Mouse (Mus musculus): ENCODE measurements around the gene Ccnd3. TPM values are rescaled to one million over a fixed set of nuclear protein-coding genes. Genes with fewer than 3 reads are reported as not detected.

Ccnd3 gene
- polyA plus RNA-seq, 1 experiment from 2014 or later, result 81.7 TPM

GRCm38 (mm10) chr17:47580962-47581361 is 76.1 kb downstream of the Ccnd3 start:
- ATAC-seq, result no peak
- H3K4me3 ChIP-seq (ENCODE audit: low read length), result no peak overlapping the region
- no peak overlapping the region for H3K27ac ChIP-seq (ENCODE audit: low read depth, low read length)
- H3K4me2 ChIP-seq (ENCODE audit: low read length), result no peak overlapping the region
- no peaks in the 10 kb centered on the region for H3K4me1 ChIP-seq (ENCODE audit: control insufficient read depth, insufficient read depth, low read depth, low read length)
- no peak overlapping the region for H3K9ac ChIP-seq (ENCODE audit: low read depth, low read length)
- no peaks in the 10 kb centered on the region for H3K9me3 ChIP-seq (ENCODE audit: control insufficient read depth, low read length)
- WGBS, result 87% methylated on average over 4 of the region's 4 CpGs
- no peaks in the 10 kb centered on the region for H3K36me3 ChIP-seq (ENCODE audit: control insufficient read depth, insufficient read depth, low read length)
- H3K27me3 ChIP-seq (replicated peaks; ENCODE audit: control insufficient read depth, insufficient read depth, low read length), result no peaks in the 10 kb centered on the region

GRCm38 (mm10) chr17:47588517-47588916 is 83.7 kb downstream of the Ccnd3 start:
- H3K4me1 ChIP-seq (ENCODE audit: control insufficient read depth, insufficient read depth, low read depth, low read length), result peaks cover 3% of the 10 kb centered on the region
- H3K36me3 ChIP-seq (ENCODE audit: control insufficient read depth, insufficient read depth, low read length), result no peaks in the 10 kb centered on the region
- 90% methylated on average over 8 of the region's 8 CpGs for WGBS
- ATAC-seq, result no peak
- H3K27ac ChIP-seq (ENCODE audit: low read depth, low read length), result no peak overlapping the region
- no peaks in the 10 kb centered on the region; the same call in 1 of the 2 replicates for H3K27me3 ChIP-seq (replicated peaks; ENCODE audit: control insufficient read depth, insufficient read depth, low read length)
- no peaks in the 10 kb centered on the region for H3K9me3 ChIP-seq (ENCODE audit: control insufficient read depth, low read length)
- H3K4me2 ChIP-seq (ENCODE audit: low read length), result no peak overlapping the region
- no peak overlapping the region for H3K4me3 ChIP-seq (ENCODE audit: low read length)
- no peak overlapping the region for H3K9ac ChIP-seq (ENCODE audit: low read depth, low read length)

GRCm38 (mm10) chr17:47591073-47591472 is 86.2 kb downstream of the Ccnd3 start:
- H3K9me3 ChIP-seq (ENCODE audit: control insufficient read depth, low read length), result no peaks in the 10 kb centered on the region
- no peak overlapping the region for H3K4me2 ChIP-seq (ENCODE audit: low read length)
- peaks cover 13% of the 10 kb centered on the region for H3K4me1 ChIP-seq (ENCODE audit: control insufficient read depth, insufficient read depth, low read depth, low read length)
- WGBS, result 87% methylated on average over 3 of the region's 3 CpGs
- H3K4me3 ChIP-seq (ENCODE audit: low read length), result no peak overlapping the region
- H3K27me3 ChIP-seq (replicated peaks; ENCODE audit: control insufficient read depth, insufficient read depth, low read length), result no peaks in the 10 kb centered on the region; the same call in 1 of the 2 replicates
- no peaks in the 10 kb centered on the region for H3K36me3 ChIP-seq (ENCODE audit: control insufficient read depth, insufficient read depth, low read length)
- no peak for ATAC-seq
- H3K27ac ChIP-seq (ENCODE audit: low read depth, low read length), result no peak overlapping the region
- H3K9ac ChIP-seq (ENCODE audit: low read depth, low read length), result no peak overlapping the region

- ATAC-seq, result peak; percentile 92
- H3K4me1 ChIP-seq (ENCODE audit: control insufficient read depth, insufficient read depth, low read depth, low read length), result peaks cover 22% of the 10 kb centered on the region
Measured at GRCm38 (mm10) chr17:47593215-47593853, 88.5 kb downstream of the Ccnd3 start.

GRCm38 (mm10) chr17:47593854-47594182 is 89.0 kb downstream of the Ccnd3 start:
- ATAC-seq, result no peak
- no peaks in the 10 kb centered on the region for H3K36me3 ChIP-seq (ENCODE audit: control insufficient read depth, insufficient read depth, low read length)
- H3K4me2 ChIP-seq (ENCODE audit: low read length), result peak overlapping the region; percentile 95
- no peaks in the 10 kb centered on the region; the same call in 1 of the 2 replicates for H3K27me3 ChIP-seq (replicated peaks; ENCODE audit: control insufficient read depth, insufficient read depth, low read length)
- H3K27ac ChIP-seq (ENCODE audit: low read depth, low read length), result peak overlapping the region; percentile 81
- WGBS, result under 1% methylated on average over 13 of the region's 13 CpGs
- no peaks in the 10 kb centered on the region for H3K9me3 ChIP-seq (ENCODE audit: control insufficient read depth, low read length)
- peak overlapping the region; percentile 77 for H3K9ac ChIP-seq (ENCODE audit: low read depth, low read length)
- H3K4me1 ChIP-seq (ENCODE audit: control insufficient read depth, insufficient read depth, low read depth, low read length), result peaks cover 23% of the 10 kb centered on the region
- peak overlapping the region; percentile 80 for H3K4me3 ChIP-seq (ENCODE audit: low read length)

More at GRCm38 (mm10) chr17:47593215-47593853, 88.5 kb downstream of the Ccnd3 start:
- Histone ChIP-seq H3K4me3 (ENCODE audit: low read length) (peak overlapping the region; percentile 80), H3K9me3 (ENCODE audit: control insufficient read depth, low read length) (no peaks in the 10 kb centered on the region), H3K27ac (ENCODE audit: low read depth, low read length) (peak overlapping the region; percentile 81), H3K9ac (ENCODE audit: low read depth, low read length) (peak overlapping the region; percentile 77), H3K27me3 (replicated peaks; ENCODE audit: control insufficient read depth, insufficient read depth, low read length) (no peaks in the 10 kb centered on the region; the same call in 1 of the 2 replicates), H3K36me3 (ENCODE audit: control insufficient read depth, insufficient read depth, low read length) (no peaks in the 10 kb centered on the region), H3K4me2 (ENCODE audit: low read length) (peak overlapping the region; percentile 95)
- WGBS, result under 1% methylated on average over 50 of the region's 63 CpGs

GRCm38 (mm10) chr17:47594183-47594968 is 89.5 kb downstream of the Ccnd3 start:
- under 1% methylated on average over 43 of the region's 43 CpGs for WGBS
- Histone ChIP-seq H3K27ac (ENCODE audit: low read depth, low read length) (peak overlapping the region; percentile 81), H3K4me1 (ENCODE audit: control insufficient read depth, insufficient read depth, low read depth, low read length) (peaks cover 23% of the 10 kb centered on the region), H3K9ac (ENCODE audit: low read depth, low read length) (peak overlapping the region; percentile 77), H3K4me3 (ENCODE audit: low read length) (peak overlapping the region; percentile 80), H3K27me3 (replicated peaks; ENCODE audit: control insufficient read depth, insufficient read depth, low read length) (no peaks in the 10 kb centered on the region; the same call in 1 of the 2 replicates), H3K36me3 (ENCODE audit: control insufficient read depth, insufficient read depth, low read length) (no peaks in the 10 kb centered on the region; the same call in 1 of the 2 replicates), H3K9me3 (ENCODE audit: control insufficient read depth, low read length) (no peaks in the 10 kb centered on the region), H3K4me2 (ENCODE audit: low read length) (peak overlapping the region; percentile 95)
- ATAC-seq, result no peak

- Histone ChIP-seq H3K4me3 (ENCODE audit: low read length) (peak overlapping the region; percentile 80), H3K9me3 (ENCODE audit: control insufficient read depth, low read length) (no peaks in the 10 kb centered on the region), H3K4me2 (ENCODE audit: low read length) (peak overlapping the region; percentile 95), H3K9ac (ENCODE audit: low read depth, low read length) (peak overlapping the region; percentile 77), H3K27ac (ENCODE audit: low read depth, low read length) (peak overlapping the region; percentile 81), H3K27me3 (replicated peaks; ENCODE audit: control insufficient read depth, insufficient read depth, low read length) (no peaks in the 10 kb centered on the region; the same call in 1 of the 2 replicates), H3K36me3 (ENCODE audit: control insufficient read depth, insufficient read depth, low read length) (peaks cover 5% of the 10 kb centered on the region; the same call in 1 of the 2 replicates), H3K4me1 (ENCODE audit: control insufficient read depth, insufficient read depth, low read depth, low read length) (peaks cover 23% of the 10 kb centered on the region)
- no peak for ATAC-seq
- 0% methylated on average over 7 of the region's 9 CpGs for WGBS
Measured at GRCm38 (mm10) chr17:47594969-47595247, 90.1 kb downstream of the Ccnd3 start.

- Histone ChIP-seq H3K27me3 (replicated peaks; ENCODE audit: control insufficient read depth, insufficient read depth, low read length) (no peaks in the 10 kb centered on the region; the same call in 1 of the 2 replicates), H3K9me3 (ENCODE audit: control insufficient read depth, low read length) (no peaks in the 10 kb centered on the region), H3K9ac (ENCODE audit: low read depth, low read length) (peak overlapping the region; percentile 77), H3K4me1 (ENCODE audit: control insufficient read depth, insufficient read depth, low read depth, low read length) (peaks cover 23% of the 10 kb centered on the region), H3K4me2 (ENCODE audit: low read length) (peak overlapping the region; percentile 95), H3K36me3 (ENCODE audit: control insufficient read depth, insufficient read depth, low read length) (peaks cover 5% of the 10 kb centered on the region; the same call in 1 of the 2 replicates), H3K27ac (ENCODE audit: low read depth, low read length) (peak overlapping the region; percentile 81), H3K4me3 (ENCODE audit: low read length) (peak overlapping the region; percentile 80)
- WGBS, result 2% methylated on average over 21 of the region's 21 CpGs
- peak; percentile 24 for ATAC-seq
Measured at GRCm38 (mm10) chr17:47595248-47596161, 90.7 kb downstream of the Ccnd3 start.

Data from hindbrain, embryonic 16.5 days (tissue).